Mouse (Mus musculus): Measurements from ENCODE around the gene Frmd5. TPM values are rescaled to one million over a fixed set of nuclear protein-coding genes. Genes with fewer than 3 reads are reported as not detected.
"Not testable (repeated sequence)": the region's sequence is repeated elsewhere in the genome, so short reads cannot be mapped to it uniquely, and the experiment has no call there.

Gene Frmd5
- 28.2 and 30.6 TPM in 2 replicates for polyA plus RNA-seq (2012; rRNA removed)

- DNase-seq (ENCODE audit: extremely low spot score in 1 of 2, low spot score in 1 of 2): peak; percentile 94 to 96
These were observed at the start of gene Frmd5 for GRCm38 (mm10) chr2:121806959-121807653. TSS of gene Frmd5 (minus strand) at chr2:121807087.

- no peak for DNase-seq (ENCODE audit: extremely low spot score in 1 of 2, low spot score in 1 of 2)
These were observed 47.1 kb upstream of the Frmd5 start for GRCm38 (mm10) chr2:121853974-121854373.

- no peak for DNase-seq (ENCODE audit: extremely low spot score in 1 of 2, low spot score in 1 of 2)
These were observed 45.2 kb upstream of the Frmd5 start for GRCm38 (mm10) chr2:121852045-121852444.

GRCm38 (mm10) chr2:121846050-121846449 lies 39.2 kb upstream of the Frmd5 start:
- peak in 1 of 2 experiments; percentile 37 for DNase-seq (ENCODE audit: extremely low spot score in 1 of 2, low spot score in 1 of 2)

- no peak for DNase-seq (ENCODE audit: extremely low spot score in 1 of 2, low spot score in 1 of 2)
These were observed 35.4 kb upstream of the Frmd5 start for GRCm38 (mm10) chr2:121842249-121842648.

GRCm38 (mm10) chr2:121841453-121841852 lies 34.6 kb upstream of the Frmd5 start:
- no peak for DNase-seq (ENCODE audit: extremely low spot score in 1 of 2, low spot score in 1 of 2)

- DNase-seq (ENCODE audit: extremely low spot score in 1 of 2, low spot score in 1 of 2): no peak
These were observed 28.0 kb upstream of the Frmd5 start for GRCm38 (mm10) chr2:121834926-121835325.

- DNase-seq (ENCODE audit: extremely low spot score in 1 of 2, low spot score in 1 of 2): peak; percentile 29 to 77
These were observed 25.6 kb upstream of the Frmd5 start for GRCm38 (mm10) chr2:121832484-121832894.

- DNase-seq (ENCODE audit: extremely low spot score in 1 of 2, low spot score in 1 of 2): no peak
These were observed 21.5 kb upstream of the Frmd5 start for GRCm38 (mm10) chr2:121828411-121828810.

GRCm38 (mm10) chr2:121826189-121826588 lies 19.3 kb upstream of the Frmd5 start:
- no peak for DNase-seq (ENCODE audit: extremely low spot score in 1 of 2, low spot score in 1 of 2)

GRCm38 (mm10) chr2:121824653-121825052 lies 17.8 kb upstream of the Frmd5 start:
- no peak for DNase-seq (ENCODE audit: extremely low spot score in 1 of 2, low spot score in 1 of 2)

GRCm38 (mm10) chr2:121821787-121822186 lies 14.9 kb upstream of the Frmd5 start:
- DNase-seq (ENCODE audit: extremely low spot score in 1 of 2, low spot score in 1 of 2): no peak

- DNase-seq (ENCODE audit: extremely low spot score in 1 of 2, low spot score in 1 of 2): not testable (repeated sequence)
These were observed 4.0 kb upstream of the Frmd5 start for GRCm38 (mm10) chr2:121810876-121811275.

- DNase-seq (ENCODE audit: extremely low spot score in 1 of 2, low spot score in 1 of 2): no peak
These were observed 2.2 kb upstream of the Frmd5 start for GRCm38 (mm10) chr2:121809126-121809525.

- peak in 1 of 2 experiments; percentile 42 for DNase-seq (ENCODE audit: extremely low spot score in 1 of 2, low spot score in 1 of 2)
These were observed 530 bp downstream of the Frmd5 start for GRCm38 (mm10) chr2:121806171-121806943.

- DNase-seq (ENCODE audit: extremely low spot score in 1 of 2, low spot score in 1 of 2): no peak
These were observed 7.8 kb downstream of the Frmd5 start for GRCm38 (mm10) chr2:121799051-121799450.

- DNase-seq (ENCODE audit: extremely low spot score in 1 of 2, low spot score in 1 of 2): no peak
These were observed 10.9 kb downstream of the Frmd5 start for GRCm38 (mm10) chr2:121795995-121796394.

- no peak for DNase-seq (ENCODE audit: extremely low spot score in 1 of 2, low spot score in 1 of 2)
These were observed 17.1 kb downstream of the Frmd5 start for GRCm38 (mm10) chr2:121789777-121790176.

- DNase-seq (ENCODE audit: extremely low spot score in 1 of 2, low spot score in 1 of 2): no peak
These were observed 18.5 kb downstream of the Frmd5 start for GRCm38 (mm10) chr2:121788415-121788814.

- no peak for DNase-seq (ENCODE audit: extremely low spot score in 1 of 2, low spot score in 1 of 2)
These were observed 19.1 kb downstream of the Frmd5 start for GRCm38 (mm10) chr2:121787767-121788166.

- DNase-seq (ENCODE audit: extremely low spot score in 1 of 2, low spot score in 1 of 2): no peak
These were observed 19.6 kb downstream of the Frmd5 start for GRCm38 (mm10) chr2:121787271-121787670.

GRCm38 (mm10) chr2:121776219-121776618 lies 30.7 kb downstream of the Frmd5 start:
- DNase-seq (ENCODE audit: extremely low spot score in 1 of 2, low spot score in 1 of 2): peak in 1 of 2 experiments; percentile 42
